Mouse (Mus musculus) megakaryocyte-erythroid progenitor cell, adult 5-6 weeks (primary cell): ENCODE data around the gene Hecw1. TPM values are rescaled to one million over a fixed set of nuclear protein-coding genes. Genes with fewer than 3 reads are reported as not detected.

Source experiments
- ATAC-seq: replicated peaks from 2 replicates; pipeline ENCODE4 v1.8.0; 2016; ENCODE audit warnings: mild to moderate bottlenecking, inconsistent platforms; ENCODE audit not compliant: severe bottlenecking, poor library complexity, low FRiP score, low TSS enrichment
- total RNA-seq, 2 experiments: library from RNA; stranded (forward) in 1 of 2; stranded (reverse) in 1 of 2; fragments of 200-1000, 215-1000 nt in 1 of 2; fragments of >200 nt in 1 of 2; fragmentation: Nextera tagmentation in 1 of 2; gene quantifications; 2 replicates each; pipeline ENCODE4 v1.2.3; 2014 to 2017

Hecw1 gene
- total RNA-seq (2014; fragmentation: Nextera tagmentation) = not detected in 2 replicates
- not detected in 2 replicates for total RNA-seq (2017)

DNA sequence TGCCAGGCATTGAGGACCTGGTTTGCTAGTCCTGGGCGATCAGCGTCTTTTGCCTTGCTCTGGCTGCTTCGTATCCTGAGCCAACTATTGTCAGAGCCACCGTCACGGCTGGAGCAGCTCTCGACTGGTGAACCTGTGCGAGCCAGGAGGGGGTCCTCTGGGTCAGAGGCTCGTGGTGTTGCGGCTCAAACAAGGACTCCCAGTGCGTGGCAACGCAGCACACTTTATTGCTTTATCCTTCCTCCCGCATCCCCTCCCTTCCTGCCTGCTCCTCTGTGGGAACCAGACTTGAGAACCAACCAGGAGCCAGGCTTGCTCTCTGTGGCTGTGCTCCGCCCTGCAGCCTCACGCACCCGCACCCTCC lies at the start of gene Hecw1:
Hecw1 (minus strand) TSS at position 323 of the 364 bp plus-strand sequence.
- peak; percentile 22; the same call in 1 of the 2 replicates for ATAC-seq

DNA sequence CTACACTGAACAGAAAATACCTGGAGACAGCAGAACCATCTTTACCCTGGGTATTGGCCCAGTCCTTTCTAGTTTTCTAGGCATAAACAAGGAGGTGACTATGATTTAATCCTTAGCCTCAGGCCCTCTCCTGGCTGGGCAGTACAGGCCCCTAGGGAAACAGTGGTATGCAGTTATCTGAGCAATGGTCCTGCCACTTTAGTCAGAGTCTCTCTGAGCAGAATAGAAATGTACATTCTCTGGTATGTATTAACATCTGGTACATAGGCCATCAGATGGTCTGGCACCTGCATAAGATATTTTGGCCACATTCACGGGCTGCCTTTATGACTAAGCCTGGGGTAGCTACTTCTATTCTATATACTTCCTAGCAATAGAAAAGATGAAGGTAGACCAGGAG lies 38.3 kb upstream of the Hecw1 start:
- no peak for ATAC-seq

DNA sequence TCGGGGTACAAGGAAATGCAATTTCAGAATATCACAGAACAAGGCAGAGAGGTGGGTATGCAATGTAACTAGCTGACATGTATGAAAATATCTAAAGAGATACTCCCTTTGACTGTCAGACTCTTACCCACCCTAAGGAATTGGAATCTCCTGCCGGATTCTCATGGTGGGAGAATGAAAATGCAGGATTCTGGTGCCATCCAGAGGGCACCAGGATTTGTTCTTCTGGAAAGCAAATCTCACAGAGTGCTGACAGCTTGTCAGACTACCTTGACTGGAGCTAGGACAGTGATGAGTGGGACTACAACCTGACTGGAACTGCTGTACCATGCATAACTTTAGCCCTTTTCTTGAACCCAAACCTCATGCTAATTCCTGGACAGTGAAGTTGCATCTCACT lies 29.6 kb upstream of the Hecw1 start:
- no peak for ATAC-seq

GRCm38 (mm10) chr13:14542860-14543259 lies 19.8 kb upstream of the Hecw1 start:
- no peak for ATAC-seq

DNA sequence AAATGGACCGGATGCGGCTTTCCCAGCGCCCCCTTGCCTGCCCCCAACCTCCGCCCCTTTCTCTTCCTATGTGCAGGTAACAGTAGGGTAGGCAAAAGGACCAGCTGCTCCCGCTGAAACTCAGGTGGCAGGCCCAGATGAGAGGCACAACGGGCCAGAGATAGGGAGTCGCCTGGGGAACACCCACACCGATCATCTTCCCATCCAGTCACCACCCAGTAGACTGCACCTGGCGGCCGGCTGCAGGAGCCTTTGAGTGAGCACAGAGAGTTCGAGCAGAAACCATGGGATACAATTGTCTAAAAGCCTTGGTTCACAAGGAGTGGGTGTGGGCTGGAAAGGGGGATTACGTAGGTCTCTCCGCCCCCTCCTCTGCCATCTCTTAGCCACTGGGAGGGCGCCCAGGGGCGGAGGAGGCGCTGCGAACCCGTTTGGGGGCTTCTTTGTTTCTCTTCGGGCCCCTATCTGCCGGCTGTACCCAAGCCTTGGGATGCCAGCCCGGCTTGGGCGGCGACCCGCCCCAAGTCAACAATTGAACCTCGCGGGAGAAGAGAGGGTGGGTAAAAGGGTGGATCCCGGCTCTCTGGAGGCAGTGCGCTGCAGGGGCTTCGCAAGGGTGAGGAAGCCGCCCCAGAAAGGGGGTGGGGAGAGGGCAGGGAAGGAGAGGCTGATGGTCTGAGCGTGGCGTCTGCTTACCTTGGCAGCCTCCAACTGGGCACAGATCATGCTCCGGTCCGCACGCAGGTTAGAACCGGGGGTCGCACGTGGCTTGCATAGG lies 711 bp downstream of the Hecw1 start:
- 0 out of 2 replicates have a peak, but pooled peaks have one; percentile 34 for ATAC-seq

DNA sequence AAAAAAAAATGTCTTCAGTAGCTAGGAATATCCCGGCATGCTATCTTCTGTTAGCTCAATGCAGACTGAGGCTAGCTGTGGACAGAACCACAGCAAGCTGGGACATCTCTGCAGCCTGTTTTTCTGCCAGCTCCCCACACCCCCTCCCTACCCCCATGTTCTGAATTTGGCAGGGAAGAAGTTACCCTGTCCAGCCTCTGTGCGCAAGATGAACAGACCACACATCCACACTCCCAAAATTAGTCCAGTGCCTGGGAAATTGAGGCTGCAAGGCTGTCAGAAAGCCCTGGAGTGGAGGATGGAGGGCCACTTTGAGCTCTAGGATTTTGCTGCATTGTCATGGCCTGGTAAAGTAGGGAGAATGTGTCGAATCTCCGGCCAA lies 1.3 kb downstream of the Hecw1 start:
- ATAC-seq = no peak

GRCm38 (mm10) chr13:14519605-14520004 lies 3.4 kb downstream of the Hecw1 start:
- ATAC-seq = no peak

GRCm38 (mm10) chr13:14517478-14517877 lies 5.5 kb downstream of the Hecw1 start:
- no peak for ATAC-seq

GRCm38 (mm10) chr13:14515106-14515505 lies 7.9 kb downstream of the Hecw1 start:
- ATAC-seq = no peak

DNA sequence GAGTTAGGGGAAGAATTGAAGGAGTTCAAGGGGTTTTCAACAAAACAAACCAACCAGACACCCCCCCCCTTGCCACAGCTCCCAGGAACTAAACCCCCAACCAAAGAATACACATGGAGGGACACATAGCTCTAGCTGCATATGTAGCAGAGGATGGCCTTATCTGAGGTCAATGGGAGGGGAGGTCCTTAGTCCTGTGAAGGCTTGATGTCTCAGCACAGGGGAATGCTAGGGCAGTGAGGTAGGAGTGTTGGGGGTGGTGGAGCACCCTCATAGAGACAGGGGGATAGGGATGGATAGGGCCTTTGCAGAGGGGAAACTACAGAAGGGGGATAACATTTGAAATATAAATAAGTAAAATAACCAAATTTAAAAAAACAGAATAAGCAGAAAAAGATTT lies 9.1 kb downstream of the Hecw1 start:
- no peak for ATAC-seq

- no peak for ATAC-seq
Observed at GRCm38 (mm10) chr13:14506765-14507164, 16.3 kb downstream of the Hecw1 start.

- ATAC-seq = no peak
Observed at GRCm38 (mm10) chr13:14500251-14500650, 22.8 kb downstream of the Hecw1 start.

GRCm38 (mm10) chr13:14498780-14499179 lies 24.2 kb downstream of the Hecw1 start:
- ATAC-seq = no peak

GRCm38 (mm10) chr13:14496954-14497353 lies 26.1 kb downstream of the Hecw1 start:
- ATAC-seq = no peak

- ATAC-seq = no peak
Observed at GRCm38 (mm10) chr13:14487812-14488211, 35.2 kb downstream of the Hecw1 start.

GRCm38 (mm10) chr13:14471121-14471520 lies 51.9 kb downstream of the Hecw1 start:
- ATAC-seq = no peak

GRCm38 (mm10) chr13:14467517-14467916 lies 55.5 kb downstream of the Hecw1 start:
- ATAC-seq = no peak

- ATAC-seq = no peak
Observed at GRCm38 (mm10) chr13:14461036-14461435, 62.0 kb downstream of the Hecw1 start.

- ATAC-seq = no peak
Observed at GRCm38 (mm10) chr13:14457043-14457442, 66.0 kb downstream of the Hecw1 start.

- ATAC-seq = no peak
Observed at GRCm38 (mm10) chr13:14439540-14439939, 83.5 kb downstream of the Hecw1 start.

- ATAC-seq = no peak
Observed at GRCm38 (mm10) chr13:14428845-14429553, 94.0 kb downstream of the Hecw1 start.
